Mouse (Mus musculus) heart, embryonic 12.5 days (tissue): ENCODE results near the gene Ttyh2. TPM values are rescaled to one million over a fixed set of nuclear protein-coding genes. Genes with fewer than 3 reads are reported as not detected.

Experiments
- ATAC-seq: fragments of 200-750 bp; cut with Nextera tagmentation; 2 replicates; pipeline ENCODE4 v1.8.0; 2017; ENCODE audit warnings: moderate TSS enrichment, moderate library complexity; ENCODE audit not compliant: insufficient number of reproducible peaks, low FRiP score
- H3K27ac ChIP-seq: fragments of 300-500 bp; sonication (generic); 2 replicates; pipeline ENCODE4 v1.5.1; 2016; ENCODE audit warnings: mild to moderate bottlenecking, moderate library complexity; ENCODE audit not compliant: poor library complexity, severe bottlenecking
- H3K27me3 ChIP-seq: fragments of 300-500 bp; sonication (generic); replicated peaks from 2 replicates; pipeline ENCODE4 v1.6.1; 2016; ENCODE audit warnings: mild to moderate bottlenecking, moderate library complexity
- H3K36me3 ChIP-seq: fragments of 300-500 bp; sonication (generic); 2 replicates; pipeline ENCODE4 v1.6.1; 2016; ENCODE audit warnings: mild to moderate bottlenecking, moderate library complexity
- H3K4me1 ChIP-seq: fragments of 300-500 bp; sonication (generic); replicated peaks from 2 replicates; pipeline ENCODE4 v1.6.1; 2016; ENCODE audit warnings: mild to moderate bottlenecking
- H3K4me2 ChIP-seq: fragments of 300-500 bp; sonication (generic); 2 replicates; pipeline ENCODE4 v1.6.1; 2016; ENCODE audit warnings: mild to moderate bottlenecking, moderate library complexity
- H3K4me3 ChIP-seq: fragments of 300-500 bp; sonication (generic); 2 replicates; pipeline ENCODE4 v1.5.1; 2016; ENCODE audit warnings: mild to moderate bottlenecking
- H3K9ac ChIP-seq: fragments of 300-500 bp; sonication (generic); 2 replicates; pipeline ENCODE4 v1.6.1; 2016; ENCODE audit warnings: mild to moderate bottlenecking, moderate library complexity
- H3K9me3 ChIP-seq: fragments of 300-500 bp; sonication (generic); replicated peaks from 2 replicates; pipeline ENCODE4 v1.6.1; 2016; ENCODE audit warnings: mild to moderate bottlenecking, moderate library complexity
- WGBS: fragments of 180-500 bp; shearing (Covaris S2); methylation state at CpG from one replicate; pipeline ENCODE4 v1.1.7; 2016; 5-methylcytosine and 5-hydroxymethylcytosine counted together
- polyA plus RNA-seq: library from polyadenylated mRNA; unstranded; fragments of >200 nt; fragmentation: Nextera tagmentation; extraction: Ambion mirVana; gene quantifications from 2 replicates; pipeline ENCODE4 v1.2.1, GENCODE M21; 2016

Gene Ttyh2
- polyA plus RNA-seq, 1 experiment from 2014 or later = 5.5 TPM

DNA sequence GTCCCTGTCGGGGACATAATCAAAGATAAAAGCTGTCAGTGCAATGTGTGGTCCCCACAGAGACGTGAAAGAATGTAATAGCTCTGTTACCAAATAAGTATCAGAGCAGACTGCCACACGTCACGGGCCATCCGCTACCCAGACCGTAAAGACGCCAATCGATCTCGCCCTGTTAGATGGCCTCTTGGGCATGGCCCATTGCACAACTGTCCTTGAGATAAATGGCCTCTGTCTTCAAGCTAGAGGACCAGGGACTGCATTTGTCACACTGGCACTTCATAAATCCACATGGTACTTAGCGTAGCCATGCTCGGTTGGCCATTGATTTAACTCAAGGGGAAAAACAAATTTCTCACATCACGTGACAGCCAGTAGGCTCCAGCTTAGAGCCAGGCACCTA is 36.6 kb downstream of the Ttyh2 start:
- H3K4me2 ChIP-seq = no peak overlapping the region
- no peaks in the 10 kb centered on the region for H3K36me3 ChIP-seq
- 84% methylated on average over 12 of the region's 12 CpGs for WGBS
- no peak overlapping the region for H3K27ac ChIP-seq
- H3K27me3 ChIP-seq = no peaks in the 10 kb centered on the region
- no peak overlapping the region for H3K4me3 ChIP-seq
- H3K9ac ChIP-seq = no peak overlapping the region
- H3K9me3 ChIP-seq = no peaks in the 10 kb centered on the region
- ATAC-seq = no peak
- no peaks in the 10 kb centered on the region for H3K4me1 ChIP-seq

DNA sequence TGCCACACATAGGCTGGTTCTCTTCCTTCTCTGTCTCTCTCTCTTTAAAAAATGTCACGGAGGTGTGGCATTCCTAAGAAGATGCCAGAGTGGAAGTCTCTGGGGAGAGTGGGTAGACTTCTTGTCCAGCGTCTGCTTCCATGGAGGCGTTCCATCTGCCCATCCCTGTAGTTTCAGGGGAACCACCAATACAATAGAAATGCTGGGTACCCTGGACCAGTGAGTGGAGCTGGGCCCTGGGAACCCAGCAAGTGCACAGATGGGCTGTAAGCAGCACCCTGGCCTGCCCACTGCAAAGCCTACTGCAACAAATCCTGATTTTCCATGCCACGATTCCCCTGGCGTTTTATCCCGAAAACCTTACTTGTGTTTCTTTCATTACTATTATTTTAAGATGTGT is 39.3 kb downstream of the Ttyh2 start:
- no peak for ATAC-seq
- Histone ChIP-seq H3K27me3 (no peaks in the 10 kb centered on the region), H3K4me3 (no peak overlapping the region), H3K27ac (no peak overlapping the region), H3K4me2 (no peak overlapping the region), H3K4me1 (no peaks in the 10 kb centered on the region), H3K9ac (no peak overlapping the region), H3K36me3 (no peaks in the 10 kb centered on the region), H3K9me3 (no peaks in the 10 kb centered on the region)
- 85% methylated on average over 6 of the region's 6 CpGs for WGBS

GRCm38 (mm10) chr11:114715531-114715930 is 40.3 kb downstream of the Ttyh2 start:
- Histone ChIP-seq H3K9me3 (no peaks in the 10 kb centered on the region), H3K27ac (no peak overlapping the region), H3K9ac (no peak overlapping the region), H3K27me3 (no peaks in the 10 kb centered on the region), H3K36me3 (no peaks in the 10 kb centered on the region), H3K4me3 (no peak overlapping the region), H3K4me2 (no peak overlapping the region), H3K4me1 (no peaks in the 10 kb centered on the region)
- no peak for ATAC-seq
- WGBS = 74% methylated on average over 7 of the region's 7 CpGs

DNA sequence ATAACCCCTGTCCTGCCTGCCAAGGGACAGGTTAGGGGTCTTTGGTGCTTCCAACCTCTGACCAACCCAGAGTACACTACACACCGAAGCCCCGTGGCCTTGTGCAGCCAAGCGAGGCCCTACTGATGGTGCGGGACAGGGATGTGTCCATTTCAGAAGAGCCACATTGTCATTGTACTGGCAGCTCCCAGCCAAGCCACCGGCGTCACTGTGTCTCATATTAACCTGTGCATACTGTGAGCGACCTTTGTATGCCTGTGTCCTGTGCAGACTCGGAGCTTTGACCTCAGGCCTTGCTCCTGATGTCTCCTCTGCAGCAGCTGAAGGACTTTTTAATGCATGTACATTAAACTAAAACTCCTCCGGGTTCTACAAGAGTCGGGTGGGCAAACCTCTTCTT is 45.3 kb downstream of the Ttyh2 start:
- no peaks in the 10 kb centered on the region for H3K36me3 ChIP-seq
- no peak overlapping the region for H3K27ac ChIP-seq
- H3K4me2 ChIP-seq = no peak overlapping the region
- 0 out of 2 replicates have a peak, but pooled peaks cover 3% of the 10 kb centered on the region for H3K9me3 ChIP-seq
- 82% methylated on average over 10 of the region's 10 CpGs for whole genome bisulfite sequencing
- ATAC-seq = no peak
- no peak overlapping the region for H3K9ac ChIP-seq
- H3K4me3 ChIP-seq = no peak overlapping the region
- H3K27me3 ChIP-seq = no peaks in the 10 kb centered on the region
- no peaks in the 10 kb centered on the region; the same call in 1 of the 2 replicates for H3K4me1 ChIP-seq

DNA sequence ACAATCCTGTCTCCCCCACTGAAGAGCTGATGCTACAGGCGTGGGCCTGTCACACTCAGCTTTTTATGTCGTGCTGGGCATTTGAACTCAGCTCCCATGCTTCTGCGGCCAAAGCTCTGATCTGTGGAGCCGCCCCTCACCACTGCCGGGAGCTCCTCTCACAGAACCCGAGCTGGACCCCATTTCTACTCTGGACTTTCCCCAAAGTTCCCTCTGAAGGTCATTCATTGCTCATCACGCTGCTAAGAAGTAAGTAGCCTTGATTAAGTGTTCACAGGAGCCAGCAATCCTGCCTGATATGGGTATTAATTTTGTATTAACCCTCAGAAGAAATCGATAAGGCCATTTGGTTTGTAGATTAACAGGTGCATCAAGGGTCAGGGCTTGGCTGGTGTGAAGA is 47.2 kb downstream of the Ttyh2 start:
- Histone ChIP-seq H3K27me3 (no peaks in the 10 kb centered on the region), H3K4me3 (no peak overlapping the region), H3K27ac (no peak overlapping the region), H3K4me2 (no peak overlapping the region), H3K9me3 (0 out of 2 replicates have a peak, but pooled peaks cover 3% of the 10 kb centered on the region), H3K9ac (no peak overlapping the region), H3K36me3 (no peaks in the 10 kb centered on the region), H3K4me1 (peaks cover 5% of the 10 kb centered on the region)
- no peak for ATAC-seq
- WGBS = 81% methylated on average over 8 of the region's 8 CpGs

DNA sequence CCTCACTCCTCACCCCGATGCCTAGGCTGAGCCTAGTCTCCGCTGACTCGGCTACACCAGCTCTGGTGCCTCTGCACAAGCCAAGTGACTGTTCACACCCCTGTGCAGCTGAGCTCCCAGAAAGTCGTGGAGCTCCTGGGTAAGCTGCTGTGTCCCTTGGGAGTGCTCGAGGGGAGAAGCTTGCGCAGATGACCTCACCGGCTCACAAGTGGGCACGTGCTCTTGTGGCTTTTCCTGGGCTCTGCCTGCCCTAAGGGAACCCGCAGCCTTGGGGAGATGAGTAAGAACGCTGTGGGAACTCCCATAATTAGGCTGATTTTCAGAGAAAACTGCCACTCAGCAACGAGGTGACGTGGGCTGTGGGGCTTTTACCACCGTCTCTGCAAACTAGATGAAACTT is 47.8 kb downstream of the Ttyh2 start:
- 68% methylated on average over 13 of the region's 13 CpGs for WGBS
- no peak overlapping the region for H3K4me2 ChIP-seq
- no peak overlapping the region for H3K9ac ChIP-seq
- no peak for ATAC-seq
- H3K27ac ChIP-seq = no peak overlapping the region
- no peaks in the 10 kb centered on the region for H3K36me3 ChIP-seq
- 0 out of 2 replicates have a peak, but pooled peaks cover 3% of the 10 kb centered on the region for H3K9me3 ChIP-seq
- H3K4me3 ChIP-seq = no peak overlapping the region
- H3K4me1 ChIP-seq = peaks cover 11% of the 10 kb centered on the region
- H3K27me3 ChIP-seq = no peaks in the 10 kb centered on the region

DNA sequence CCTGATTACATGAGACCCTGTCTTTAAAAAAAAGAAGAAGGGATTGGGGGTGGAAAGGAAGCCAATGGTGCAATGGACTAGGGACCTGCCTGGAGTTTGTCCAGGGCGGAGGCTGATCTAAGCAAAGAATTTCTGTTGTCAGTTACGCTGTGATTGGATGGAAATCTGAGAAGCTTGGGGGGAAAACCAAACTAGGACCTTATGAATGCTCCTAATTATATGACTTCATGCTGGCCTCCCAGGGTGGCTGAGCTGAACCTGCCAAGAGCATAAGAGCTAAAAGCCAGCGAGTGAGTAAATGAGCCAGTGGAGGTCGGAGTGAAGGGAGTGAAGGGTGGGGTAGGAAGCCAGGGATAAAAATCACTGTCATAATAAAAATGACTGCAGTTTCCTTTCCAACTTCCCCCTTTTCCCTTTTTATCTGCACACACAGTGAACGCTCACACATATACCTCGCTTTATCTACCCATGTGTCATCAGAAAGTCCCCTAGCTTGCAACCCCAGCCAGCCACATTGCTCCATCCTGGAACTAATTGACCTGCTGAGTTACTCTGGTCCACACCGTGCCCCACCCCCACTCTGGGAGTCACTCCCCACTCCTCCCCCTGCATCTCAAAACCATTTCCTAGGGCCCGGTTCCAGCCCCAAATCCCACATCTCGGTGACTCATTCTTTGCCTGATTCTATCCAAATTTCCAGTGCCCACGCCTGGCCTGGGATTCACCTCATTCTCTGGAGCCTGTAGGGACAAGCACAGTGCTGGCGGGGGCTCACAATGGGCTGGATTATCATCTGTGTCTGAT is 49.8 kb downstream of the Ttyh2 start:
- H3K9me3 ChIP-seq = 0 out of 2 replicates have a peak, but pooled peaks cover 3% of the 10 kb centered on the region
- no peak overlapping the region for H3K4me3 ChIP-seq
- no peak overlapping the region for H3K9ac ChIP-seq
- no peaks in the 10 kb centered on the region for H3K36me3 ChIP-seq
- 46% methylated on average over 11 of the region's 11 CpGs for WGBS
- no peaks in the 10 kb centered on the region for H3K27me3 ChIP-seq
- no peak overlapping the region; the same call in 1 of the 2 replicates for H3K27ac ChIP-seq
- no peak for ATAC-seq
- peaks cover 16% of the 10 kb centered on the region for H3K4me1 ChIP-seq
- H3K4me2 ChIP-seq = no peak overlapping the region

GRCm38 (mm10) chr11:114726965-114727825 is 52.0 kb downstream of the Ttyh2 start, which contains the start of gene Dnaic2:
Gene Dnaic2 (plus strand): TSS chr11:114727408.
- Histone ChIP-seq H3K4me1 (peaks cover 16% of the 10 kb centered on the region), H3K36me3 (no peaks in the 10 kb centered on the region), H3K9me3 (no peaks in the 10 kb centered on the region), H3K4me2 (peak within 1 kb of the TSS; percentile 73), H3K4me3 (peak within 1 kb of the TSS; percentile 45), H3K27ac (no peak within 1 kb of the TSS), H3K27me3 (no peaks in the 10 kb centered on the region), H3K9ac (0 out of 2 replicates have a peak within 1 kb of the TSS, but pooled peaks have one; percentile 43)
- peak; percentile 76 for ATAC-seq
- 8% methylated on average over 34 of the region's 34 CpGs for WGBS

GRCm38 (mm10) chr11:114727826-114728186 is 52.6 kb downstream of the Ttyh2 start:
- WGBS = 30% methylated on average over 5 of the region's 5 CpGs
- no peak for ATAC-seq

DNA sequence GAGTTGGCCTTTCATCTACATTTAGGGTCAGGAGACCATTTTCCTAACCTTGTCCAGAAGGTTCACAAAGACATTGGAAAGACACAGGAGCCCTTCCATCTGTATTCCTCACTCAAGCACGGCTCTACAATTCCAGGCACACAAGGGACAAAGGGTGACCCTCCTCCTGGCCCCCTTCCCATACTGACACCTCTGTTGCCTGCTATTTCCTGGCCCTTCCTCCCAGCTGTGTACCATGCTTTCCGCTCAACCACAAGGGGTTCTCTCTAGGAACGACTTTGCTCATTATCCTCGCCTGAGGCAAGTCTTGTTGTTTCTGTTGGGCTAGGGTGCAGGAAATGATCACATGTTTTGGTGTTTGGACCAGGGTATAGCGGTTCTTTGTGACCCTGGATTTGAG is 53.1 kb downstream of the Ttyh2 start:
- no peak for ATAC-seq
- Histone ChIP-seq H3K36me3 (no peaks in the 10 kb centered on the region), H3K27me3 (peaks cover 4% of the 10 kb centered on the region; the same call in 1 of the 2 replicates)

More at GRCm38 (mm10) chr11:114727826-114728186, 52.6 kb downstream of the Ttyh2 start:
- Histone ChIP-seq H3K4me3 (peak overlapping the region; percentile 45; the same call in 1 of the 2 replicates), H3K4me1 (peaks cover 16% of the 10 kb centered on the region), H3K9me3 (no peaks in the 10 kb centered on the region), H3K4me2 (peak overlapping the region; percentile 73), H3K27me3 (0 out of 2 replicates have a peak, but pooled peaks cover under 1% of the 10 kb centered on the region), H3K9ac (no peak overlapping the region), H3K27ac (no peak overlapping the region), H3K36me3 (no peaks in the 10 kb centered on the region)

GRCm38 (mm10) chr11:114729832-114730363 is 54.7 kb downstream of the Ttyh2 start:
- peaks cover 16% of the 10 kb centered on the region for H3K4me1 ChIP-seq
- ATAC-seq = no peak
- H3K4me2 ChIP-seq = no peak overlapping the region
- no peak overlapping the region for H3K27ac ChIP-seq
- H3K4me3 ChIP-seq = no peak overlapping the region
- H3K9me3 ChIP-seq = no peaks in the 10 kb centered on the region
- H3K9ac ChIP-seq = no peak overlapping the region
- WGBS = 47% methylated on average over 6 of the region's 6 CpGs
- peaks cover 4% of the 10 kb centered on the region; the same call in 1 of the 2 replicates for H3K27me3 ChIP-seq
- H3K36me3 ChIP-seq = no peaks in the 10 kb centered on the region

More for the DNA sequence above, 53.1 kb downstream of the Ttyh2 start:
- Histone ChIP-seq H3K4me2 (no peak overlapping the region), H3K27ac (no peak overlapping the region), H3K4me1 (peaks cover 16% of the 10 kb centered on the region), H3K9ac (no peak overlapping the region), H3K9me3 (no peaks in the 10 kb centered on the region), H3K4me3 (no peak overlapping the region)
- WGBS = 42% methylated on average over 5 of the region's 5 CpGs
